Mouse (Mus musculus) stomach, embryonic 15.5 days (tissue): ENCODE measurements around the gene Rab5if. TPM values are rescaled to one million over a fixed set of nuclear protein-coding genes. Genes with fewer than 3 reads are reported as not detected.
A peak's percentile ranks its signal among the peaks of the same experiment; 100 is the strongest.

ENCODE experiments used
- ATAC-seq: fragments of 200-750 bp; cut with Nextera tagmentation; 2 replicates; pipeline ENCODE4 v1.8.0; 2017; ENCODE audit warnings: low read depth, moderate number of reproducible peaks, moderate TSS enrichment; ENCODE audit not compliant: insufficient read depth, low FRiP score
- H3K27ac ChIP-seq: fragments of 300-500 bp; sonication (generic); 2 replicates; pipeline ENCODE4 v1.5.1; 2015; ENCODE audit warnings: mild to moderate bottlenecking, inconsistent platforms
- H3K27me3 ChIP-seq: fragments of 300-500 bp; sonication (generic); replicated peaks from 2 replicates; pipeline ENCODE4 v1.6.1; 2015; ENCODE audit warnings: inconsistent platforms
- H3K36me3 ChIP-seq: fragments of 300-500 bp; sonication (generic); 2 replicates; pipeline ENCODE4 v1.6.1; 2015; ENCODE audit warnings: inconsistent platforms
- H3K4me1 ChIP-seq: fragments of 300-500 bp; sonication (generic); 2 replicates; pipeline ENCODE4 v1.6.1; 2015; ENCODE audit warnings: inconsistent platforms
- H3K4me2 ChIP-seq: fragments of 300-500 bp; sonication (generic); 2 replicates; pipeline ENCODE4 v1.6.1; 2015; ENCODE audit warnings: mild to moderate bottlenecking, inconsistent platforms
- H3K4me3 ChIP-seq: fragments of 300-500 bp; sonication (generic); replicated peaks from 2 replicates; pipeline ENCODE4 v1.5.1; 2015; ENCODE audit warnings: inconsistent platforms
- H3K9ac ChIP-seq: fragments of 300-500 bp; sonication (generic); 2 replicates; pipeline ENCODE4 v1.6.1; 2015; ENCODE audit warnings: inconsistent platforms
- H3K9me3 ChIP-seq: fragments of 300-500 bp; sonication (generic); 2 replicates; pipeline ENCODE4 v1.6.1; 2016; ENCODE audit warnings: inconsistent platforms
- WGBS: fragments of 180-500 bp; shearing (Covaris S2); methylation state at CpG from one replicate; pipeline ENCODE4 v1.1.7; 2015; 5-methylcytosine and 5-hydroxymethylcytosine counted together
- polyA plus RNA-seq: library from polyadenylated mRNA; unstranded; fragments of >200 nt; fragmentation: Nextera tagmentation; extraction: Ambion mirVana; gene quantifications from 2 replicates; pipeline ENCODE4 v1.2.1, GENCODE M21; 2015

Gene Rab5if
- polyA plus RNA-seq, 1 experiment from 2014 or later, result 224 TPM

DNA sequence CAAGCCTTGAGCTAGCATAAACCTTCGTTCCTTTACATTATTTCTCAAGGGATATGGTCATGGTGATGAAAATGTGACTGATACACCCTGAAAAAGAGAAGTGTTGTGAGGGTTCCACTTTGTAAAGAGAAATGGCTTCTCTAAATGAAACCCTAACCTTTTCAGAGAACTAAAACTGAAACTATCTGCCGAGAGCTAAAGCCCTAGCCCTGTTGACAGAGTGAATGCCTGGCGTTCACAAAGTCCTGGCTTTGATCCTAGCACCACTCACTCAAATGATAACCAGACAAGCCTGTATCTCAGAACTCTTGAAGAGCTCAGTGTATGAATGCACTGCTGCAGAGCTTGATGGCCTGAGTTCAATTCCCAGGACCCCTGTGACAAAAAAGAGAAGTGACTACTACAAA, 5.5 kb upstream of the Rab5if start:
- Histone ChIP-seq H3K27ac (no peak overlapping the region), H3K4me1 (0 out of 2 replicates have a peak, but pooled peaks cover 13% of the 10 kb centered on the region), H3K4me2 (no peak overlapping the region), H3K36me3 (peaks cover 4% of the 10 kb centered on the region), H3K27me3 (no peaks in the 10 kb centered on the region), H3K4me3 (no peak overlapping the region), H3K9me3 (no peaks in the 10 kb centered on the region), H3K9ac (no peak overlapping the region)
- 66% methylated on average over 3 of the region's 3 CpGs for WGBS
- no peak for ATAC-seq

DNA sequence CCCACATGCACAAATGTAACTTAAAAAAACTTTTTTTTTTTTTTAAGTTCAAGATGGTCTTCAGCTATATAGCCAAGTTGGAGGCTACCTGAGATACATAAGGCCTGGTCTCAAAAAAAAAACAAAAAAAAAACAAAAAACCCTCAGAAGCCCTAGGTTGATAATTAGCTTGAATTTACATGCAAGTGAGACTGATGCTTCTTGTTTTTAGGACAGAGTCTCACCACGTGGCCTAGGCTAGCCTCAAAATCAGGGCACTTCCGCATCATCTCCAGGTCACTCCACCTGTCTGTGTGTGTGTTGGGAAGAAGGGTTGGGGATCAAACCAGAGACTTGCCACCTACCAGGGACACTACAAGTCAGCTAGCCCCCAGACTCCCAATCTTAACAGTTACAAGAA, 5.1 kb upstream of the Rab5if start, which contains the start of gene 4930518I15Rik:
4930518I15Rik (minus strand) TSS at position 112 of the 400 bp plus-strand sequence.
- H3K36me3 ChIP-seq, result peaks cover 4% of the 10 kb centered on the region
- WGBS, result 77% methylated on average over 2 of the region's 2 CpGs
- ATAC-seq, result no peak
- 0 out of 2 replicates have a peak, but pooled peaks cover 13% of the 10 kb centered on the region for H3K4me1 ChIP-seq
- no peak within 1 kb of the TSS for H3K4me3 ChIP-seq
- no peak within 1 kb of the TSS for H3K9ac ChIP-seq
- H3K27me3 ChIP-seq, result no peaks in the 10 kb centered on the region
- H3K4me2 ChIP-seq, result no peak within 1 kb of the TSS
- H3K9me3 ChIP-seq, result no peaks in the 10 kb centered on the region
- H3K27ac ChIP-seq, result peak within 1 kb of the TSS; percentile 72

GRCm38 (mm10) chr2:156858671-156859070, 4.3 kb upstream of the Rab5if start:
- H3K4me1 ChIP-seq, result 0 out of 2 replicates have a peak, but pooled peaks cover 14% of the 10 kb centered on the region
- no peak overlapping the region for H3K4me3 ChIP-seq
- H3K4me2 ChIP-seq, result no peak overlapping the region
- peak overlapping the region; percentile 72 for H3K27ac ChIP-seq
- peaks cover 4% of the 10 kb centered on the region for H3K36me3 ChIP-seq
- no peaks in the 10 kb centered on the region for H3K9me3 ChIP-seq
- no peaks in the 10 kb centered on the region for H3K27me3 ChIP-seq
- ATAC-seq, result no peak
- no peak overlapping the region for H3K9ac ChIP-seq
- WGBS, result 41% methylated on average over 7 of the region's 7 CpGs

- no peaks in the 10 kb centered on the region for H3K9me3 ChIP-seq
- H3K27ac ChIP-seq, result peak overlapping the region; percentile 92
- H3K4me3 ChIP-seq, result peak overlapping the region; percentile 97
- H3K4me1 ChIP-seq, result peaks cover 30% of the 10 kb centered on the region; the same call in 1 of the 2 replicates
- WGBS, result under 1% methylated on average over 19 of the region's 19 CpGs
- H3K9ac ChIP-seq, result peak overlapping the region; percentile 58
- H3K27me3 ChIP-seq, result no peaks in the 10 kb centered on the region
- H3K4me2 ChIP-seq, result peak overlapping the region; percentile 69
- H3K36me3 ChIP-seq, result peaks cover 4% of the 10 kb centered on the region; the same call in 1 of the 2 replicates
- ATAC-seq, result no peak
Observed at GRCm38 (mm10) chr2:156862041-156862717, 749 bp upstream of the Rab5if start.

- Histone ChIP-seq H3K4me2 (peak overlapping the region; percentile 76), H3K9ac (peak overlapping the region; percentile 96), H3K4me1 (peaks cover 22% of the 10 kb centered on the region; the same call in 1 of the 2 replicates), H3K4me3 (peak overlapping the region; percentile 97), H3K36me3 (peaks cover 9% of the 10 kb centered on the region; the same call in 1 of the 2 replicates), H3K9me3 (no peaks in the 10 kb centered on the region), H3K27me3 (no peaks in the 10 kb centered on the region), H3K27ac (peak overlapping the region; percentile 92)
- ATAC-seq, result no peak
- under 1% methylated on average over 28 of the region's 28 CpGs for WGBS
Observed at GRCm38 (mm10) chr2:156863487-156864160, 696 bp downstream of the Rab5if start.

DNA sequence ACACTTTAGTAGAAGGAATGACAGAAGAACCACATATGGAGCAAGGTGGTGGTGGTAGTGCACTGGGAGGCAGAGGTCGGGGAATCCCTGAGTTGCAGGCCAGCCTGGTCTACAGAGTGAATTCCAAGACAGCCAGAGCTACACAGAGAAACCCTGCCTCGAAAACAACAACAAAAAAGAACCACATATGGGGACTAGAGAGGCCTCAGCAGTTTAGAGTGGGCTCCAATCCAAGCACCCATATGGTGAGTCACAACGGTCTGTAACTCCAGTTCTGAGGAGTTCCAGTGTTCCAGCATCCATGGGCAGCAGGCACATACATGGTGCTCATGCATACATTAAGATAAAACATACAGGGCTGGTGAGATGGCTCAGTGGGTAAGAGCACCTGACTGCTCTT, 1.6 kb downstream of the Rab5if start:
- no peak for ATAC-seq
- Histone ChIP-seq H3K4me3 (peak overlapping the region; percentile 97; the same call in 1 of the 2 replicates), H3K36me3 (peaks cover 9% of the 10 kb centered on the region; the same call in 1 of the 2 replicates), H3K27me3 (no peaks in the 10 kb centered on the region), H3K9me3 (no peaks in the 10 kb centered on the region), H3K4me2 (peak overlapping the region; percentile 76), H3K4me1 (peaks cover 22% of the 10 kb centered on the region; the same call in 1 of the 2 replicates), H3K9ac (no peak overlapping the region), H3K27ac (peak overlapping the region; percentile 92; the same call in 1 of the 2 replicates)
- 72% methylated on average over 3 of the region's 3 CpGs for WGBS

- 74% methylated on average over 8 of the region's 8 CpGs for WGBS
- no peaks in the 10 kb centered on the region for H3K9me3 ChIP-seq
- H3K27me3 ChIP-seq, result no peaks in the 10 kb centered on the region
- H3K4me2 ChIP-seq, result no peak overlapping the region
- peaks cover 20% of the 10 kb centered on the region; the same call in 1 of the 2 replicates for H3K4me1 ChIP-seq
- no peak for ATAC-seq
- peaks cover 19% of the 10 kb centered on the region for H3K36me3 ChIP-seq
- no peak overlapping the region for H3K9ac ChIP-seq
- no peak overlapping the region for H3K4me3 ChIP-seq
- no peak overlapping the region for H3K27ac ChIP-seq
Observed at GRCm38 (mm10) chr2:156868994-156869393, 6.1 kb downstream of the Rab5if start.

DNA sequence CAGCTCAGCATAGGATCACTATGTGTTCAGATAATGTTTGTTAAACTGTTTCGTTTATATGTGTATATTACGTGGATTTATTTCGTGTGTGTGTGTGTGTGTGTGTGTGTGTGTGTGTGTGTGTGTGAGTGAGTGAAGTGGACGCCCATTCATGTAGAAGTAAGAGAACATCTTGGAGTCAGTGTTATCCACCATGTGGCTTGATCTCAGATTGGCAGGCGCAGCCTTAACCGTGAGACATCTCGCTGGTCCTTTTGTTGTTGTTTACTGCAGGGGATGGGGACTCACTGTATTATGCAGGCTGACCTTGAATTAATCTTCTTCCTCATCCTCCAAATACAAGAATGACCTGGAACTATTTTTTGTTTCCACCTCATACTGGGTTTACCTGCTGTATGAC, 6.6 kb downstream of the Rab5if start:
- no peak for ATAC-seq
- H3K9ac ChIP-seq, result no peak overlapping the region
- 93% methylated on average over 7 of the region's 7 CpGs for WGBS
- H3K9me3 ChIP-seq, result no peaks in the 10 kb centered on the region
- no peaks in the 10 kb centered on the region for H3K27me3 ChIP-seq
- H3K36me3 ChIP-seq, result peaks cover 21% of the 10 kb centered on the region
- H3K4me1 ChIP-seq, result peaks cover 15% of the 10 kb centered on the region; the same call in 1 of the 2 replicates
- H3K4me2 ChIP-seq, result no peak overlapping the region
- H3K27ac ChIP-seq, result no peak overlapping the region
- H3K4me3 ChIP-seq, result no peak overlapping the region

- Histone ChIP-seq H3K4me2 (no peak overlapping the region), H3K4me1 (peaks cover 8% of the 10 kb centered on the region; the same call in 1 of the 2 replicates), H3K9me3 (no peaks in the 10 kb centered on the region), H3K27ac (no peak overlapping the region), H3K36me3 (peaks cover 29% of the 10 kb centered on the region), H3K4me3 (no peak overlapping the region), H3K9ac (no peak overlapping the region), H3K27me3 (no peaks in the 10 kb centered on the region)
- no peak for ATAC-seq
- WGBS, result 41% methylated on average over 6 of the region's 6 CpGs
Observed at GRCm38 (mm10) chr2:156870519-156870918, 7.6 kb downstream of the Rab5if start.

GRCm38 (mm10) chr2:156873629-156874028, 10.7 kb downstream of the Rab5if start:
- Histone ChIP-seq H3K27ac (no peak overlapping the region), H3K27me3 (no peaks in the 10 kb centered on the region), H3K9ac (no peak overlapping the region), H3K9me3 (no peaks in the 10 kb centered on the region), H3K36me3 (peaks cover 22% of the 10 kb centered on the region), H3K4me1 (peaks cover 7% of the 10 kb centered on the region; the same call in 1 of the 2 replicates), H3K4me3 (no peak overlapping the region), H3K4me2 (no peak overlapping the region)
- 35% methylated on average over 5 of the region's 5 CpGs for WGBS
- ATAC-seq, result no peak

DNA sequence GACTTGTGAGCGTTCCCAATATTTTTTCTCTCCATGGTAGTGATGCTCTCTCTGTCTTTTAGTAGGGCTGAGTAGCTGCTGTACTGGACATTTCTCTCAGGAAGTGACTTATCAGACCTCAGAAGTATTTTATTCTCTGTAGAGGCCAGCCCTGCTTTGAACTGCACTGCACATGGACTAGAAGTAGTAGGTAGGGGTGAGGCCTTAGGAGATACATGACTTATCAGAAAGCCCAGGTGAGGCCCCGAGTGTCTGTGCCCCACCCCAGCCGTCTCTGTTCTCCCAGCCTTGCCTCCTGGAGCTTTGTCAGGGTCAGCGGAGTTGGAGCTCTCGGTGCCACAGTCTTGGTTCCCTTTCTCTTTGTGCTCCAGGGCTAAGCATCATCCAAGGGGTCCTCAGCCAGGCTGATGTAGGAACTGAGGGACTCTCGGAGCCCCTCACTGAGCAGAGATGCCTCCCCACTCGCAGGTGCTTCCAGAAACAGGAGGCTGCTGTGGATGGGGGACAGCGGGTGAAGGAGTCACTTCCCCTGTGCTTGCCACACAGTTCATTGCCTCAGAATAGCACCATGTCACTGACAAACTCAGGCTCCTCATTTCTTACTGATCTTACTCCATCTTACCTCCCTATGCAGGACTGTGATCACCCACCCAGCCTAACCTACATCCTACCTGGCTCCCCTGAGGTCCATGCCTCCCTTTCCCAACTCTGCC, 11.3 kb downstream of the Rab5if start:
- 84% methylated on average over 8 of the region's 8 CpGs for WGBS
- Histone ChIP-seq H3K27ac (no peak overlapping the region), H3K9ac (no peak overlapping the region), H3K4me3 (no peak overlapping the region), H3K9me3 (no peaks in the 10 kb centered on the region), H3K4me2 (no peak overlapping the region), H3K36me3 (peaks cover 22% of the 10 kb centered on the region), H3K27me3 (no peaks in the 10 kb centered on the region), H3K4me1 (peaks cover 7% of the 10 kb centered on the region; the same call in 1 of the 2 replicates)
- no peak for ATAC-seq
